Mouse (Mus musculus): ENCODE results near the gene Gm20481.

DNA sequence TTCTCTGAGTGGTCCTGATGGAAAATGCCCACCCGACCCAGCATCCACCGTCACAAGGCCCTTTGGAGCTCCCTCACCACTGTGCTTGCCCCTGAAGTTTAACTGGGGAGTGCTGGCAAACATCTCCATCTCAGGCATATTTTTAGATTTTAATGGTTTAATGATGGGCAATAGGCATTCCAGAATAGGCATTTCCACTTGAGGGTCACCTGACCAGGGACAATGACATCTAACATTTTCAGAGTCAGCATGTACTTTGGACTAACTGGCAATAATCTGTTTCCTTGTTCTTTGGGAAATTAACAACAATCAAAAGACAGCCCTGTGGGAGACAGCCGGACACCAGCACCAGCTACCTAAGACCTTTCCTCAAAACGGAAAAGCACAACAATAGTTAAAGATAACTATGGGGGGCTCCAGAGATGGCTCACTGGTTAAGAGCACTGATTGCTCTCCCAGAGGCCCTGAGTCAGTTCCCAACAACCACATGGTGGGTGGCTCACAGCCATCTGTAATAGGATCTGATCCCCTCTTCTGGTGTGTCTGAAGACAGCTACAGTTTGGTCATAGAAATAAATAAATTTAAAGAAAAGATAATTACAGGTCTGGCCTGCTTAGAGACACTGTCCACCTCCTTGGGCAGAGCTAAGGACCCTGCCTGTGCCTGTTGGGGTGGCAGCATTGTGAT lies 26.4 kb upstream of the Gm20481 start:
- no peak for TF ChIP-seq CTCF (IDR thresholded peaks at IDR 0.05; ENCODE audit: low read depth)
- no peak for TF ChIP-seq EP300 (optimal IDR thresholded peaks at IDR 0.05)
